Mouse (Mus musculus) erythroid progenitor cell, adult 5-6 weeks (primary cell): Measurements from ENCODE around the gene Fcrla. TPM values are rescaled to one million over a fixed set of nuclear protein-coding genes. Genes with fewer than 3 reads are reported as not detected.

Source experiments
- ATAC-seq: replicated peaks from 2 replicates; pipeline ENCODE4 v1.8.0; 2016; ENCODE audit warnings: moderate number of reproducible peaks, mild to moderate bottlenecking, moderate TSS enrichment, inconsistent platforms; ENCODE audit not compliant: poor library complexity, low FRiP score, severe bottlenecking
- total RNA-seq, 2 experiments: library from RNA; stranded (forward) in 1 of 2; stranded (reverse) in 1 of 2; fragments of 150-400 nt in 1 of 2; fragments of 186-747, 209-891 nt in 1 of 2; gene quantifications; 2 replicates each; pipeline versions ENCODE4 v1.2.3 to v1.2.4; 2015 to 2017; ENCODE audit warnings: low replicate concordance in 2 of 2

Gene Fcrla
- total RNA-seq, 2 experiments from 2014 or later: 28.4 to 53.7 TPM

- ATAC-seq: no peak
Measured at GRCm38 (mm10) chr1:170933386-170933920, 6.1 kb upstream of the Fcrla start.

DNA sequence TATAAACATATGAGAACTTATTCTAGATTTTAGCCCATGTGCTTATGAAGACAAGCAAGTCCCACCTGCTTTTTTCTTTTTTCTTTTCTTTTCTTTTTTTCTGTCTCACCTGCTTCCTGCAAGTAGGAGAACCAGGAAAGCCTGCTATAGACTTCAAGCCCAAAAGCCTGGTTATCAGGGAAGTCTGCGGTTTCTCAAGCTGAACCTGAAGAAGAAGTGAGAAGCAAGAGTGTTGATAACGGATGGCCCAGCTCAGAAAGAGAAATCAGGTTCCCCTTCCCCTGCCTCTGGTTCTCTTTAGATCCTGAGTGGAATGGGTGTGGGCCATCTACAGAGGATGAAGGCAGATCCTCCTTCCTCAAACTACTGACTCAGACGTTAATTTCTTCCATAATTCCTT, 4.7 kb upstream of the Fcrla start:
- ATAC-seq: no peak

- no peak for ATAC-seq
Measured at GRCm38 (mm10) chr1:170929245-170929644, 1.9 kb upstream of the Fcrla start.

GRCm38 (mm10) chr1:170928467-170928866, 1.1 kb upstream of the Fcrla start:
- no peak for ATAC-seq

DNA sequence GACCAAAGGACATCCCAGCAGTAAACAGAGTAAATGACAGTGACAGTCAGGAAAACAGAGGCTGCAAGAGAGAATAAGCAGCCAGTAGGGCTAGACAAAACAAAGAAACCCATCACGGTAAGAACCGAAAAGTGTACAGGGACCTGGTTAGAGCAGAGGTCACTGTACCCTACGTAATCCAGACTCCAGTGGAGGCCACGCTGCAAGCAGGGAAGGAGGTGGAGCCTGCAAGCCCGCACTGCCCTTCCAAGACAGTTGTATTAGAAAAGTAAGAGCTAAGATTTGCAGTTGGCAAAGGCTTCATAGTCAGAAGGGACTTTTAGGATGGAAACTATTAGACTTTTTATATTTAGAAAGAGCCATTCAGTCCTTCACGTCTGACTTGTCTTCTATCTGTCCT, 442 bp downstream of the Fcrla start:
- no peak for ATAC-seq

- ATAC-seq: 0 out of 2 replicates have a peak, but pooled peaks have one; percentile 25
Measured at GRCm38 (mm10) chr1:170924485-170924884, 2.9 kb downstream of the Fcrla start.

DNA sequence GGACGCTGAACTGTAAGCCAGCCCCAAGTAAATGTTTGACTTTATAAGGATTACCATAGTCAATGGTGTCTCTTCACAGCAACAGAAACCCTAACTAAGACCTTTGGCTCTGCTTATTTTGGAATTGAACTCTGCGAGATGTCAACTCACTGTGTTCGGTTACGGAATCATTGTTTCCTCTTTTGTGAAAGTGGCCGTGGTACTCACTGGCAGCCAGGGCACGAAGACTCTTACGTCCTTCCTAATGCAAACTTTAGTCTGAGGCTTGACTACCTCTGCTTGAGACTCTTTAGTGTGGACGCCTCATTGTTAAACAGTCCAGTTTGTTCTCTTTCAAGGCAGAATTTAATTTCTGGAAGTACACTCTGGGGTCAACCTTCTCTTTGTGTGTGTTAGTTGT, 8.1 kb downstream of the Fcrla start:
- no peak for ATAC-seq

DNA sequence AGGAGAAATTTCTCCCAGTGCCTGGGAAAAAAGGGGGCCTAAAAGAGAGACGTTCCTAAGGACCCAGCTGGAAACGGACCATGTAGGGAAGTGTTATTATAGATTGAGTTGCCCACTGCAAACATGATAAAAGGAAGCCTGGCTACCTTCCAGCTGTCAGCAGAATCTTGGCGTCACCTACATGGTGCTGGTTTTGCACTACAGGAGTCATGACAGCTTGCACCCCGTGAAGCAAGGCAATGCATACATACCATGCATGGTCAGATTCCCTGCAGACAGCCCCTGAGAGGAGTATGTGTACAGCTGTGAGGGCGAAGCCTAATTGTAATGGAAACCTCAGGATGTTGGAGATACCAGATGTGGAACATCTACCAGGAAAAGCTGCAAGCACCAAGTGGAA, 11.7 kb downstream of the Fcrla start:
- no peak for ATAC-seq

DNA sequence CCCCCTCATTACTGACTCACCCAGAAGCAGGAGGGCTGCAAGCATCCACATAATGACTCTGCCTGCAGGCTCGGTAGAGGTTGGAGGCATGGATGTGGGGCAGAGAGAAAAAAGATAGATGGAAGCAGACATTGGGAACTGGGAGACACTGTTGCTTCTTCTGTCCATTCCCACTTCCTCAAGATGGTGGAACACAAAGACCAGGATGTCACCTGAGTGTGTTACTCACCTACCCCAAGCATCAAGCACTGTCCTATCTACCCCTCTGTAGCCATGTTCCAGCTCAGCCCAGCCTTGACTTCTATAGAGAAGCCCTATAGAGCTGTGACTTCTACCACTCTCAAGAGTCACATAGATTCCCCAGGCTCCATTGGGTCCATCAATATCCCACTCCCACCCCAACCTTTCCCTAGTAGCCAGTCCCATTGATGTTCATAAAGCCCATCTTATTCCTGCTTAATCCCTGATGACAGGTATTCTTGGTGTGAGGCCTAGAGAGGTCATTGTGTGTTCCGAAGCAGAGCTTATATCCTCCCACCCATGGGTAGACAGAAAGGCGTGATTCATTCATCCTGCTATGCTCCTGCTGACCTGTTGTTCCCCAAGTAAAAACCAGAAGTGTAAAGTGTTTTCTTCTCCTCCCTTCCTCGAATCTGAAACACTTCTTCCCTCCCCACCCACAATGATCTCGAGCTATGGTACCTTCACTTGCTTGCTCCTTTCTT, 14.3 kb downstream of the Fcrla start, which contains the start of gene Fcrlb:
Gene Fcrlb (minus strand): TSS at position 51 of the 725 bp plus-strand sequence.
- no peak for ATAC-seq

GRCm38 (mm10) chr1:170911907-170912660, 15.3 kb downstream of the Fcrla start:
- ATAC-seq: no peak

GRCm38 (mm10) chr1:170908341-170908740, 19.0 kb downstream of the Fcrla start:
- ATAC-seq: no peak

DNA sequence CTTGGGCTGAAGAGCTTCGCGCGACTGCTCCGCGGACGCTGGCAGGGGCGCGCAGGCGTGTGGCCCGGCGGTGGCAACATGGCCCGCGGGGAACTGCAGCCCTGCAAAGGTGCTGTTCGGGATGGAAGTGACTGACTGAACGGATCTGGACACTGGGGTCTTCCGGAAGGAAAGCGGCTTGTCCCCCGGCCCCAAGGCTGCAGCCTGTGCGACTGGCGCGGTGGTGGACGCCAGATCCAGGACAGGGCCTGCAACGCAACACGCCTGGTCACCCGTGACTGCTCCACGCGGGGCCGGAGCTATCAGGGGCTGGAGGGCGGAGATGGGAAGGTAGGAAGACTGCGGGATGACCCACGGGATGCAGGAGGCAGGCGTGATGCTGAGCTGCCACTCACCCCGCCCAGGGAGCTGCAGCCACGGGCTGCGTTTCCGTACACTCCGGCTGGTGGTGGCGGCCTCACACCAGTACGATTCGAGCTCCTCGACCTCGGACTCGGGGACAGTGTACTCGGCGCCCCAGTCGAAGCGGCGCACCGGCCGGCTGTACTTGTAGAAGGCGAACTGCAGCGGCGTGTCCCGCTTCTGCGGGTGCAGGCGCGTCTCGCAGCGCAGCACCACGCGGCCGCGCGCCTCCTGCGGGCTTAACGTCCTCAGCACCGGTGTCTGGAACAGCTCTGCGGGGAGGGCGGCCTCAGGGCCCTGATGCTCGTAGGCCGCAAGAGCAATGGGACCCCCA, 19.8 kb downstream of the Fcrla start:
- no peak for ATAC-seq

GRCm38 (mm10) chr1:170907111-170907455, 20.3 kb downstream of the Fcrla start:
- ATAC-seq: no peak

DNA sequence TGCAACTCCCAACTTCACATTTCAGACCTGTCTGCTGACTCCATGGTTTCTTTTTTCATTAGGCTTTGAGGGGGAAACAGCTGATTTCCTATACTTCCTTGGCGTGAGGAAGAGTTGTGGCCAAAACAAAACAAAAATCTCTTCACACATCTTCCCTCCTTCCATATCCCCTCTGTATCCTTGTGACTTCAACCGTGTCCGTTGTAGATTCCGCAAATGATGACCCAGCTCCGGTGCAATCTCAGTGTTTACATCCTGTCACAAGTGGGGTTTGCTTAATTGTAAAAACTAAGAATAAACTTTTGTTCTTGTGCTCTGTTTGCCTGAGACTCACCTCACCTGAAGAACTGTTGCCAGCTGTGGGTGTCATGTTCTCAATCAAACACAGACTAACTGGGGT, 23.9 kb downstream of the Fcrla start:
- ATAC-seq: no peak

DNA sequence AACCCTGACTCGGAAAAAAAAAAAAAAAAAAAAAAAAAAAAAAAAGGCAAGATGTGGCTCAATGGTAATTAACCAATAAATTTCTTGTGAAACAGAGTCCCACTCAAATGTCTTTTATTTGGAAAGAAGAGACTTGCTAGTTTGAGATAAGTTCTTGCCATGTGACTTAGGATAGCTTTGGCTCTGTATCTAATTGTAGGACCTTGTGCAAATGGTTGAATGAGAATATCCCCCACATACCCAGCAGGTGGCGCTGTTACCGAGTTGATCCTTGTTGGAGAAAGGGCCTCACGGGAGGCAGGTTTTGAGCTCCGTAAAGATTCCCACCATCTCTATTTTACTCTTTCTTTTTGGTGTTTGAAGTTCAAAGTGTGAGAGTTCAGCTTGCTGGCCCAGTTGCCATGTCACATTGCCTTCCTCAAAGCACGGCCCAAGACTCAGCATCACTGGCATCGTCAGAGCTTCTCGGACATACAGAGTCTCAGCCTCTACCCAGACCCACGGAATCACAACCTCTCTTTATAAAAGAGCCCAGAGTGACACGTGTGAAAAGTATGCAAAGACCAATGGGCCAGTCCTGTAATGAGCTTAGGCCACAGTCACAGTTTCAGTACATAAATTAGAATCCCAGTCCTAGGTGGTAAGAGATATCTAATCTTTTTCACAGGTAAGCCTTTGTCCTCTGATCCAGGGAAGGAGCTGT, 25.7 kb downstream of the Fcrla start:
- peak; percentile 80 for ATAC-seq

DNA sequence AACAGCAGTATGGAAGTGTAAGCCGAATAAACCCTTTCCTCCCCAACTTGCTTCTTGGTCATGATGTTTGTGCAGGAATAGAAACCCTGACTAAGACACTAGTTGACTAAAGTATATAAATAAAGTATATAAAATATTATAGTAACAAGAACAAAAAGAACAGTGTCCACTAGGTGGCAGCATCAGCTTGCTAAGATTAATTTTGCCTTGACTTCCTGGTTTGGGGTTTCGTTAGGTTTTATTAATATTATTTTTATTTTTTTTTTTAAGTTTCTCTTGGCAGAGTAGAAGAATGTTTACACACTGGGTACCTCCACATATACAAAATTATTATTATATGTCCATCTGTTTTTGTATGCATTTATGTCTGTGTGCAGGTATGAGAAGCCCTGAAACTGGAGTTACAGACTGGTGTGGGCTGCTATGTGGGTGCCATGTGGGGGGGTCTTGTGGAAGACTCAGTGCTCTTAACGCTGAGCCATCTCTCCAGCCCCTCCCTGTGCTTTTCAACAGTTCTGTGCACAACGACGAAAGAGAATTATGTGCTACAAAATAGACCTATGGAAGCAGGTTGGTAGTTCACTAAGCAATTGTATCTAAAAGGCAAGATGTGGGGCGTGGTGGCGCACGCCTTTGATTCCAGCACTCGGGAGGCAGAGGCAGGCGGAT, 26.4 kb downstream of the Fcrla start:
- no peak; the same call in 1 of the 2 replicates for ATAC-seq

DNA sequence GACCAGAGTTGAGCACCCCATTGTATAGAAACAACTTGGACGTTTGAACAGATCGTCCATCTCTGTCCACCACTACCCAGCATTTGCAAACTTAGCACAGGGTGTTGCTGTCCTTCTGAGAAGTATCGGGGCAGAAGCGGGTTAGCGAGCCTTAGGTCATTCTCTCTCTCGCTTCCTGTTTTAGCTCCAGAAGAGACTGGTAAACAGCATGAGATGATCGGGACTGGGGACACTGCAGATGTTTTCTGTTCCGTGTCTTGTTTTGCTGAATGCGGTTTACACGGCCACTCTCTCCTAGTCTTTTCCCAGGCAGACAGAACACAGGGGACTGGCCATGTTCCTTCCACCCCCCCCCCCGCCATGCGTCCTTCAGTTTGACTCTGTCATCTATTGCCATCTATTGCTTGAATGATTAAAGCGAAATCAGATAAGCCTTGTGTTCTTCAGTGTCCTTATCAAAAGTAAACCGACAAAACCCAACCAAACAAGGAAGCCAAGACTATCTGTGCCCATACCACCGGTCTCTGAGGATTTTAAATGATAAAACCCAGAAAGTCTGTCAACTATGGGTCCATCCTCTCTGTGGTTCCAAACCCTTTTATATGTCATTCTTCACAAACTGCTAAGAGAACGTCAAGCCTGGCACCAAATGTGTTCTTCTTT, 28.8 kb downstream of the Fcrla start:
- no peak for ATAC-seq

DNA sequence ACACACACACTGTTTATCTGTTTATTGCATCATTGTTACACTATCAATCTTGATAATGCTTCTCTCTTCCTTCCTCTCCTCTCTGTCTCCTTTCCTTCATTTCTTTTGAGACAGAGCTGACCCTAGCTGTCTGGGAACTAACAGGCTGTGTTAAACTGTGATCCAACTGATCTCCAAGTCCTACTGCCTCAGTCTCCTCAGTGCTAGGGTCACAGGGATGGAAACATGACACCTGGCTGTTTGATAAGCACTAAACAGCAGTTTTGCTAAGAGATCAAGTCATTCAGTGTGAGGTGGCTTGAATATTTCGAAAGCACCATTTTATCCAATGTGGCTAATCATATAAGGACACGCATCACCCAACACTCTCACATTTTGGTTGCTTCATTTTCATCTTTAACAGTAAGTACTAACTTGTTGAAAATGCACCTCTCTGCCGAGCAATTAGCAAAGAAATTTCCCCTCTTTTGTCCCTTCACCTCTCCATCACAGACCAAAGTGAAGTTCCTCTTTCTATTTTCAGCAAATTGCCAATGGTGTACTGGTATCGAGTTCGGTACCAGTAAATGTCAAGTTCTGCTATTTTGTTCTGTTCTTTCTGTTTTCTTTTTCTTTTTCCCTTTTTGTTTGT, 30.6 kb downstream of the Fcrla start:
- ATAC-seq: no peak
